Mouse (Mus musculus): ENCODE results near the gene Zfx.

Gene Zfx

GRCm38 (mm10) chrX:94058748-94059147 is 64.8 kb downstream of the Zfx start:
- no peak for DNase-seq

GRCm38 (mm10) chrX:94049048-94049447 is 74.5 kb downstream of the Zfx start:
- no peak for DNase-seq

- DNase-seq, result peak; percentile 10
Observed at GRCm38 (mm10) chrX:94048048-94048447, 75.5 kb downstream of the Zfx start.

GRCm38 (mm10) chrX:94047381-94047780 is 76.1 kb downstream of the Zfx start:
- DNase-seq, result no peak

GRCm38 (mm10) chrX:94032937-94033336 is 90.6 kb downstream of the Zfx start:
- DNase-seq, result no peak

- no peak for DNase-seq
Observed at GRCm38 (mm10) chrX:94030081-94030480, 93.4 kb downstream of the Zfx start.

Measured in cerebellum, adult 9-10 months (tissue).